Mouse (Mus musculus) hindbrain, embryonic 11.5 days (tissue): Measurements from ENCODE around the gene Tex9. TPM values are rescaled to one million over a fixed set of nuclear protein-coding genes. Genes with fewer than 3 reads are reported as not detected.

Experiments used
- ATAC-seq: fragments of 200-750 bp; cut with Nextera tagmentation; 2 replicates; pipeline ENCODE4 v1.8.0; 2017; ENCODE audit warnings: mild to moderate bottlenecking, moderate TSS enrichment, moderate library complexity; ENCODE audit not compliant: low FRiP score
- DNase-seq: peaks from one replicate; pipeline ENCODE4 v3.0.0-alpha.2; 2015; ENCODE audit warnings: low spot score
- H3K27ac ChIP-seq: fragments of 300-500 bp; sonication (generic); 2 replicates; pipeline ENCODE4 v1.5.1; 2014; ENCODE audit warnings: mild to moderate bottlenecking, low read depth, low read length
- H3K27me3 ChIP-seq: fragments of 300-500 bp; sonication (generic); 2 replicates; pipeline ENCODE4 v1.6.1; 2014; ENCODE audit warnings: mild to moderate bottlenecking, low read length, moderate library complexity, mixed read lengths; ENCODE audit not compliant: control insufficient read depth, insufficient read depth
- H3K36me3 ChIP-seq: fragments of 300-500 bp; sonication (generic); 2 replicates; pipeline ENCODE4 v1.6.1; 2014; ENCODE audit warnings: mild to moderate bottlenecking, low read length, moderate library complexity, mixed read lengths; ENCODE audit not compliant: control insufficient read depth, insufficient read depth
- H3K4me1 ChIP-seq: fragments of 300-500 bp; sonication (generic); replicated peaks from 2 replicates; pipeline ENCODE4 v1.6.1; 2014; ENCODE audit warnings: low read length, mixed read lengths; ENCODE audit not compliant: control insufficient read depth, insufficient read depth
- H3K4me2 ChIP-seq: fragments of 300-500 bp; sonication (generic); replicated peaks from 2 replicates; pipeline ENCODE4 v1.6.1; 2014; ENCODE audit warnings: mild to moderate bottlenecking, low read depth, low read length
- H3K4me3 ChIP-seq: fragments of 300-500 bp; sonication (generic); 2 replicates; pipeline ENCODE4 v1.5.1; 2014; ENCODE audit warnings: low read depth, low read length
- H3K9ac ChIP-seq: fragments of 300-500 bp; sonication (generic); 2 replicates; pipeline ENCODE4 v1.6.1; 2014; ENCODE audit warnings: low read depth, low read length
- H3K9me3 ChIP-seq: fragments of 300-500 bp; sonication (generic); 2 replicates; pipeline ENCODE4 v1.6.1; 2016; ENCODE audit warnings: low read length; ENCODE audit not compliant: control insufficient read depth
- WGBS: fragments of 180-500 bp; shearing (Covaris S2); extraction: QIAGEN DNeasy Blood & Tissue Kit; methylation state at CpG from one replicate; pipeline ENCODE4 v1.1.7; 2014; 5-methylcytosine and 5-hydroxymethylcytosine counted together
- polyA plus RNA-seq: library from polyadenylated mRNA; unstranded; fragments of >200 nt; fragmentation: Nextera tagmentation; extraction: Ambion mirVana; gene quantifications from 2 replicates; pipeline ENCODE4 v1.2.1, GENCODE M21; 2014

Gene Tex9
- polyA plus RNA-seq, 1 experiment from 2014 or later: 75.3 TPM

DNA sequence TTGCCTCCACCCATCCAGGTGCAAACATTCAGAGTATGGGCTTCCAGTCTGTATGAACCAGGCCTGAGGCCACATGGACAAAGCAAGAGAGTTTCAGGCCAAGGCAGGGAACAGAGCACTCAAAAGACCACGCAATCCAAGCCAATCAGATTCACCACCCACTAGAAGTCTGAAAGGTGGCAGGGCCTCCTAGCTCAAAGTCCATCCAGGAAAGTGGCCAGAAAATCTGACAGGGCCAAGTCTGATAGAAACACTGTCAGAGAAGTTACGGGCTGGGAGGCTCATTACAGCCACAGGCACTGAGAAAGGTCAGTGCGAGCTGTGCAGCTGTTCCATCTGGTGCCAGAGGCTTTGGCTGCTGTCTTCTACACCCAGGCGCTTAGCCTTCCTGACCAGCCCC lies 38.8 kb upstream of the Tex9 start:
- peak; percentile 16 for ATAC-seq
- 0 out of 2 replicates have a peak overlapping the region, but pooled peaks have one; percentile 1 for H3K9ac ChIP-seq
- H3K27ac ChIP-seq: peak overlapping the region; percentile 100
- 43% methylated on average over 4 of the region's 4 CpGs for WGBS
- no peaks in the 10 kb centered on the region for H3K9me3 ChIP-seq
- H3K36me3 ChIP-seq: no peaks in the 10 kb centered on the region
- no peak for DNase-seq
- H3K27me3 ChIP-seq: no peaks in the 10 kb centered on the region
- peak overlapping the region; percentile 47 for H3K4me2 ChIP-seq
- no peaks in the 10 kb centered on the region for H3K4me1 ChIP-seq
- peak overlapping the region; percentile 93 for H3K4me3 ChIP-seq

DNA sequence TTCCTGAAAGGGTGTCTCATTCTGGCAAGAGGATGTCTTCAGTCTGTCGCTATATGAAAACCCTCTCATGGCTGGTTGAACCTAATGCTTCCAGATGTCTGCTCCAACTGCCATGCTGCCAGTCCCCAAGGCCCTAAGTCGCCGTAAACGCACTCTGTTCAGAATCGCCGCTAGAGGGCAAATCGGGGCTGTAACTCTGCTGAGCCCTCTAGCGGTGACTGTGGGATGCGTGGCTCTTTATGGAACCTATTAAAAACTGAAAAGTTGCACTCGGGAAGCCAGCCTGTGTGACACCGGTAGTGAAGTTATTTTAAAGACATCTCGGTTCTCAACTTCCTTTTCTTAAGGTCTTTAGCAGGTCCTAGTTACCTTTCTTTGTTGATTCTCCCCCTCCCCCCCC lies 38.2 kb upstream of the Tex9 start:
- no peaks in the 10 kb centered on the region for H3K27me3 ChIP-seq
- no peak overlapping the region for H3K4me2 ChIP-seq
- 1% methylated on average over 12 of the region's 12 CpGs for WGBS
- H3K27ac ChIP-seq: no peak overlapping the region
- H3K36me3 ChIP-seq: no peaks in the 10 kb centered on the region
- no peaks in the 10 kb centered on the region for H3K4me1 ChIP-seq
- peak; percentile 96 for DNase-seq
- no peak overlapping the region for H3K9ac ChIP-seq
- no peak overlapping the region for H3K4me3 ChIP-seq
- no peak for ATAC-seq
- H3K9me3 ChIP-seq: no peaks in the 10 kb centered on the region

DNA sequence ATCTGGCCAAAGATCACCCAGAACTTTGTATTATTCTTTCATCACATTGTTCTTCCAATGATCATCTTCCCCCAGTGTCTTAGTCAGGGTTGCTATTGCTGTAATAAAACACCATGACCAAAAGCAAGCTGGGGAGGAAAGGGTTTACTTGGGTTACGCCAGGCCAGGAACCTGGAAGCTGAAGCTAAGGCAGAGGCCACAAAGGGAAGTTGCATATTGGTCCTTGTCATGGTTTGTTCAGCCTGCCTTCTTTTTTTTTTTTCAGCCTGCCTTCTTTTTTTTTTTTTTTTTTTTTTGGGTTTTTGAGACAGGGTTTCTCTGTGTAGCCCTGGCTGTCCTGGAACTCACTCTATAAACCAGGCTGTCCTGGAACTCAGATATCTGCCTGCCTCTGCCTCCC lies 34.1 kb upstream of the Tex9 start:
- Histone ChIP-seq H3K4me3 (no peak overlapping the region), H3K36me3 (no peaks in the 10 kb centered on the region), H3K4me2 (no peak overlapping the region), H3K9ac (no peak overlapping the region), H3K4me1 (no peaks in the 10 kb centered on the region), H3K27ac (no peak overlapping the region), H3K27me3 (no peaks in the 10 kb centered on the region), H3K9me3 (no peaks in the 10 kb centered on the region)
- WGBS: 78% methylated on average over 1 of the region's 1 CpGs
- DNase-seq (no peak), ATAC-seq (no peak)

DNA sequence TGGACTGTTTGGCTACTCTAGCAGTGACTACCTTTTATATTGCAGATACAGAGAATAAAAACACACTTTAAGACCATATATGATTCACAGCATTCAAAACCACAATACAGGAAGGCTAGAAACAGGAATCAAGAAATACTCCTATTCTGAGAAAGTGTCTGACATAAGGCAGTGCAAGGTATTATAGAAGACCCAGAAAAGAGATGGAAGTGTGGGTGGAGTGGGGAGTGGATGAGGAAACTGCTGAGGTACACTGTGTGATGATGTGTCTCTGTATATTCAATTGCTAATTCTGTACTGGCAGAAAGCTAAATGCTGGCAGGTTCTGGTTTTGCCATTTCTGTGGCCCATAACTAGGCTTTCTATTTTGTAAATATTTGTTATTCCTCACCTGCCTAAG lies 28.8 kb upstream of the Tex9 start:
- Histone ChIP-seq H3K4me2 (no peak overlapping the region), H3K36me3 (no peaks in the 10 kb centered on the region), H3K4me3 (no peak overlapping the region), H3K4me1 (no peaks in the 10 kb centered on the region), H3K27ac (no peak overlapping the region), H3K9me3 (no peaks in the 10 kb centered on the region), H3K9ac (no peak overlapping the region), H3K27me3 (no peaks in the 10 kb centered on the region)
- DNase-seq: no peak
- no peak for ATAC-seq

DNA sequence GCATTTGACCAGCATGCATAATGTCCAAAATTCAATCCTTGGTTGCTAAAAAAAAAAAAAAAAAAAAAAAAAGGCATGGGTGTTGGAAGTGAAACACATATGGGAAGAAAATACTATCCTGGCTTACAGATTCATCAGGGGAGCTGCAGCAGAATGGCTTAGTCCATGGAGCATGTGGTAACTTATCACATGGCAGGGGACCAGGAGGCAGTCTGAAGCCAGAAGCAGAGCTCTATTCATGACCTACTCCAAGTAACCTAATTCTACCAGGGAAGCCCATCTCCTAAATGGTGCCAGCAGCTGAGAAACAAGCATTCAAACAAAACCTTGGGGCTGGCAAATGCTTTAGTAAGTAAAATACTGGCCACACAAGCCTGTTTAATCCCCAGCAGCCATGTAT lies 27.2 kb upstream of the Tex9 start:
- Histone ChIP-seq H3K27me3 (no peaks in the 10 kb centered on the region), H3K9me3 (no peaks in the 10 kb centered on the region), H3K9ac (no peak overlapping the region), H3K4me3 (no peak overlapping the region), H3K27ac (no peak overlapping the region), H3K4me2 (no peak overlapping the region), H3K36me3 (no peaks in the 10 kb centered on the region), H3K4me1 (no peaks in the 10 kb centered on the region)
- ATAC-seq: no peak
- no peak for DNase-seq

DNA sequence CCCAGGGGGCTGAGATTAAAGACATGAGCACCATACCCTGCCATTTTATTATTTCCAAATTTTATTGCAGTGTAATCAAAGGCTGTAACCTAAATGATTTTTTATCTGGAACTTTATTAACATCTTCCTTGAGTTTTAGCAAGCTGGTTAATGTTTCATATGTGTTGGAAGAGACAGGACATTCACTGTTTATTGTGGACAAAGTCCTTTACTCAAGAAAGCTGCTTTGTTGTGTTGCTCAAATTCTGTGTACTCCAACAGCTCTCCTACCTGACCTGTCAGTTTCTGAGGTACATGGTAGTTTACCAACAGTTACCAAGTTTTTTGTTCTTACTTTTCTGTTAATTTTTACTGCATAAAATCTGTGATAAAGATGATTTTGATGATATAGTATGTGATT lies 23.4 kb upstream of the Tex9 start:
- H3K4me1 ChIP-seq: no peaks in the 10 kb centered on the region
- no peak for ATAC-seq
- H3K4me2 ChIP-seq: no peak overlapping the region
- H3K9me3 ChIP-seq: no peaks in the 10 kb centered on the region
- H3K4me3 ChIP-seq: no peak overlapping the region
- no peak for DNase-seq
- no peaks in the 10 kb centered on the region for H3K27me3 ChIP-seq
- H3K36me3 ChIP-seq: no peaks in the 10 kb centered on the region
- no peak overlapping the region for H3K9ac ChIP-seq
- H3K27ac ChIP-seq: no peak overlapping the region

DNA sequence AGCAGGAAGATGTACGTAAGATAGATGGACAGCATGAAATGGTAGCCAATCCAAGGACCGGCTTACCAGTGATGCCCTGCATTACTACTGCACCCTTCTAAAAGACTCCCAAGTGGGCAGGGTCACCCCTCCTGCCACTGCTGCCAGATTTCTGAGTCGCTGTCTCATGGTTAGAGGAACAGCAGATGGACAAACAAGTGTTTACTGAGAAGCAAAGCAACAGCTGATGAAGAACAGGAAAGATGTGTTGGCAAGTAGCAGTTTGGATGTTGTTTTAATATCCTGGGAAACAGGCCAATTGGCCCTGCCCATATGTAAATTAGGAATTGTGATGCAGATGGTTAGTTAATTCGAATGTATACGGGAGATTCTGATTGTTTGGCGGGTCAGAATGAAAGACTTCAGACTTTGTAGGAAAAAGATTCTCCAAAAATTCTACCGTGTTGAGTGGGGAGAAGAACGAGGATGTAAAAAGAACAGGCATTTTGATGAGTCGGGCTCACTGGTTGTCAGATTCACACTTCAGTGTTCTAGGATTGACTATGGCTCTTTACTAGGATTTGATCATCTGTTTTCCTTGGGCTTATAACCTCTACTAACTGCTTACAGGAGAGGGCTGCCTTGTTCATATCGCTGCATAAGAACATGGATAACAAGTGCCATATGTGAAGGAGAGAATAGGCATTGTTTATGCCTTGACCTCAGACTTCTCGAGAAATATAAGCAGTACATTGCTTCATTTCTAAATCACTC lies 20.4 kb upstream of the Tex9 start:
- 59% methylated on average over 11 of the region's 11 CpGs for WGBS
- DNase-seq (no peak), ATAC-seq (no peak)
- no peak overlapping the region for H3K9ac ChIP-seq
- no peaks in the 10 kb centered on the region for H3K9me3 ChIP-seq
- H3K27ac ChIP-seq: no peak overlapping the region
- no peaks in the 10 kb centered on the region for H3K27me3 ChIP-seq
- H3K36me3 ChIP-seq: no peaks in the 10 kb centered on the region
- H3K4me1 ChIP-seq: no peaks in the 10 kb centered on the region
- H3K4me2 ChIP-seq: no peak overlapping the region
- H3K4me3 ChIP-seq: no peak overlapping the region

DNA sequence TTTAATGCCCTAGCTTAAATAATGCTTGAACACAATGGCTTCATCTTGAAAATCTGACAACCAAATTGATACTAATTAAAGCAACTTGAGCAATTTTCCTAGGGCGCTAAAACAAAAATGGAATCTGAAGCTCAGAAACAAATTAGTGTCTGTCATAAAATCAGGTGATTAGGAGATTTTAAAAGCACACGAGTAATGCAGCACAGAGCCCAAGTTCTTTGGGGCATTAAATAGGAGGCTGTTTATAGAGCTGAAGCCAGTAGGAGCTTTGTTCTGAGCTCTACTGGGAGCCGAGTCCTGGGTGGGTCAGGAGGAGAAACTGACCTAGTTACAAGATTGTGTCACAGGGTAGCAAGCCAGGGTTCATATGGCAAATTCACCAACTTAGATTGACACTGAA lies 5.2 kb upstream of the Tex9 start:
- DNase-seq: no peak

DNA sequence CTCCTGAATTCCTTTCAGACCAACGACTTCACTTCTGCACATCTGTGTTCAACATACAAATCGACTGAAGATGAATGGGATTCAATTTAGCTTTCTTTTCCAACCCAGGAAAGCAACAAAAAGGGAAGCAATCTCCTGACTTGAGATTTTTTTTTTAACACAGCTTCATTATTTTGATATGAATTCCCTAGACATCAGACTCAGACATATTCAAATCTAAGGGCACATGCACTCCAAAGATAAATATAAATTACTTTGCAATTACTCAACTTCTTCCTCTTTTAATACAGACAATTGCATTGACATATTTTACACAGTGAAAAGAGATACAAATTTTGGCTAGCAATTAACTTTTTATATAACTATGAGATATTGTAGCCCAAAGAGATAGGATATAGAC lies 4.7 kb upstream of the Tex9 start:
- ATAC-seq (no peak), DNase-seq (no peak)
- H3K4me2 ChIP-seq: no peak overlapping the region
- no peaks in the 10 kb centered on the region for H3K36me3 ChIP-seq
- no peak overlapping the region for H3K9ac ChIP-seq
- no peak overlapping the region for H3K4me3 ChIP-seq
- H3K27me3 ChIP-seq: no peaks in the 10 kb centered on the region
- no peaks in the 10 kb centered on the region for H3K9me3 ChIP-seq
- WGBS: 77% methylated on average over 2 of the region's 2 CpGs
- no peak overlapping the region for H3K27ac ChIP-seq
- no peaks in the 10 kb centered on the region; the same call in 1 of the 2 replicates for H3K4me1 ChIP-seq

More for the DNA sequence above, 5.2 kb upstream of the Tex9 start:
- H3K9me3 ChIP-seq: no peaks in the 10 kb centered on the region
- ATAC-seq: no peak
- no peaks in the 10 kb centered on the region for H3K36me3 ChIP-seq
- H3K27ac ChIP-seq: no peak overlapping the region
- H3K4me3 ChIP-seq: no peak overlapping the region
- H3K9ac ChIP-seq: no peak overlapping the region
- no peaks in the 10 kb centered on the region for H3K27me3 ChIP-seq
- WGBS: 84% methylated on average over 3 of the region's 3 CpGs
- H3K4me2 ChIP-seq: no peak overlapping the region
- no peaks in the 10 kb centered on the region; the same call in 1 of the 2 replicates for H3K4me1 ChIP-seq
